Mouse (Mus musculus) retina, postnatal 1 day (tissue): ENCODE results near the gene Ube2o.
A peak's percentile ranks its signal among the peaks of the same experiment; 100 is the strongest.
"Not testable (repeated sequence)": the region's sequence is repeated elsewhere in the genome, so short reads cannot be mapped to it uniquely, and the experiment has no call there.

Experiments
- DNase-seq: peaks from one replicate; pipeline ENCODE4 v3.0.0-alpha.2; 2012

The Ube2o gene

DNA sequence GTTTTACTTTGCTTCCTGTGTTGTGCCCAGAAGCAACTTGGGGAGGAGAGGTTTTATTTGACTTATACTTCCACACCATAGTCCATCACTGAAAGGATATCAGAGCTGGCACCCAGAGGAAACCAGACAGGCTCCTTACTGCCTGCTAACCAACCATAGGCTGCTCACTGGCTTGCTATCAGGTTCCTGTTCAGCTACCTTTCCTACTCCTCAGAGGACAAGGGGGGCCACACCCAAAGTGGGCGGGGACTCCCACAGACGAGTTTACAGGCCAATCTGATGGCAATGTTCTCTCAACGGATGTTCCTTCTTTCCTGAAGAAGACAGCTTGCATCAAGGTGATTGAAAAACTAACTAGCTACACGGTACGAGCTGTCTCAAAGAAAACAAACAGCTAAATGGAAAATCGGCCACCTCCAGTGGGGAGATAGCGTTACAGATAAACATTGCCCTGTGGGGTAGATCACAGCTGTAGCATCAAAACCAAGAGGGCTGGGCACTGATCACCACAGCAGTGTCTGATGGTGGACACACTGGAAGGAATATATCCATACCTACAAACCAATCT is 69.9 kb downstream of the Ube2o start:
- no peak for DNase-seq

DNA sequence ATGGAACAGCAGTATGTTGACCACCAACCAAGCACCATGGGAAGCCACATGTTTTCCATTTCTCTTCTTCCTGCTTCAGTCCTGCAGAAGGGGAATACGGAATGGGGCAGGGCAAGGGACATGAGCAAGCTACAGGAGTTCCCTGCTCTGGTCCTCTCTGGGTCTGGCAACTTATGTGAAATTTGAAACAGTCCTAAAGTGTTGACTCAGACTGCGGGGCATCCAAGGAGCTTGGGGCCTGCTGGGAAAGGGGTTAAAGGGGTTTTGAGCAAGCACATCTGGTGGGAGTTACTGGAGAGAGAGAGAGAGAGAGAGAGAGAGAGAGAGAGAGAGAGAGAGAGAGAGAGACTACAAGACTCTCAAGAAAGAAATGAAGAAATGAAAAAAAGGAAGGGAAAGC is 72.6 kb downstream of the Ube2o start:
- DNase-seq, result no peak

DNA sequence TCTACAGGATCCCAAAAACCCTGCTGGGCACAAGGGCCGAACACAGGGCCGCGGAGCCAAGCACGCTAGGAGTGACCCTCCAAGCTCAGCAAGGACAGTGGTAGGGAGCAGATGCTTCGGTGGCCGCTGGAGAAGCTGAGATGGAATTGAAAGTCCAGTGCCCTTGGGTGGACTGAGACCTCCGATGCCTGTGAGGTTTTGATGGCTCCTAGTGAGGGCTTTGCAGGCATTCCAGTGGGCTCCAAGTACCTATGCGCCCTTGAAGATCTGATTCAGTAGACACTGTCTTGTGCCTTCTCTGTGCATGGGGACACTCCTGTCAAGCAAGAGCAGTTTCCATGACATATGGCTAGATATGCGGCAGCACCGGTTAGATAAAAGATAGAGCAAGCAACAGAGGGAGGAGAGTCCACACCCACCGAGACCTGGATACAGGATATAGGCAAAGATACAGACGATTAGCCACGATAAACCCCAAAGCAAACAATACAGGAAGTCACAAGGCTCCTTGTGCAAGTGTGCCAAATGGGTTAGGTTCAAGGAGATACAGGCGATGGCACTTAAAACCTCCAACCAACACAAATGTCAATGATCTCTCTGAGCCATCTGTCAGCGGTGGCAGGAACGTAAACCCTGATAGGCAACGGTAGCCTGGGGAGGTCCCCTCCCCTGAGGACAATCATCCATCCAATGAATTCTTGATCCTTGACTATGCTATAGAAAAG is 74.9 kb downstream of the Ube2o start:
- DNase-seq, result no peak

DNA sequence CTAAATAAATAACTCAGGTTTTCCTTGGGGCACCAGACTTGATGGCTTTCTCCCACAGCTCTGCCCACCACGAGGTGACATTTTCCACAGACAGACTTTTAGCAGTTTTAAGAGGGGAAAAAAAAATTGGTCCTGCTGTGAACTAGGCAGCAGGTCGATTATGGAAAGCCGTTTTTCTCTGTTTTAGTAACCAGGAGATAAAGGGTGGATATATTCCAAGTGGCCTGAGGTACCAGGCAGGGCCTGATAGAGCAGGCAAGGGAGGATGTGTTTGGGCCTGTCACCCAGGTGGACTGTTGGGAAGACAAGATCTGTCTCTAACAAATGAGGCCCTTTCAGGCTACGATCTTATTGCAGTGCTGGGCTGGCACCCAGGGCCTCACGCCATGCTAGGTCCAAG is 75.7 kb downstream of the Ube2o start:
- no peak for DNase-seq

DNA sequence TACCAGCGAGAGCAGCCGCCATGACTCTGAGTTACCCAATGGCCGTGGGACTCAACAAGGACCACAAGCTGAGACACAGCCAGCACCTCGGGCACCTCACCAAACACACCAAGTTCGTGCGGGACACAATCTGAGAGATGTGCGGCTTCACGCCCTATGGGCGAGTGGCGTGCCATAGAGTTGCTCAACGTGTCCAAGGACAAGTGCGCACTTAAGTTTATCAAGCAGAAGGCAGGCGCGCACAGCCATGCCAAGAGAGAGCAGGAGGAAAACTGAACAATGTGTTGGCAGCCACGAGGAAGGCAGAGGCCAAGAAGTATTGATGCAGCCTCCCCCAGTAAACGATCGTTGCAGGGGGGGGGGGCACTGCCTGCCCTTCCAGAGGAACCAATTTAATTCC is 76.7 kb downstream of the Ube2o start:
- DNase-seq, result no peak

DNA sequence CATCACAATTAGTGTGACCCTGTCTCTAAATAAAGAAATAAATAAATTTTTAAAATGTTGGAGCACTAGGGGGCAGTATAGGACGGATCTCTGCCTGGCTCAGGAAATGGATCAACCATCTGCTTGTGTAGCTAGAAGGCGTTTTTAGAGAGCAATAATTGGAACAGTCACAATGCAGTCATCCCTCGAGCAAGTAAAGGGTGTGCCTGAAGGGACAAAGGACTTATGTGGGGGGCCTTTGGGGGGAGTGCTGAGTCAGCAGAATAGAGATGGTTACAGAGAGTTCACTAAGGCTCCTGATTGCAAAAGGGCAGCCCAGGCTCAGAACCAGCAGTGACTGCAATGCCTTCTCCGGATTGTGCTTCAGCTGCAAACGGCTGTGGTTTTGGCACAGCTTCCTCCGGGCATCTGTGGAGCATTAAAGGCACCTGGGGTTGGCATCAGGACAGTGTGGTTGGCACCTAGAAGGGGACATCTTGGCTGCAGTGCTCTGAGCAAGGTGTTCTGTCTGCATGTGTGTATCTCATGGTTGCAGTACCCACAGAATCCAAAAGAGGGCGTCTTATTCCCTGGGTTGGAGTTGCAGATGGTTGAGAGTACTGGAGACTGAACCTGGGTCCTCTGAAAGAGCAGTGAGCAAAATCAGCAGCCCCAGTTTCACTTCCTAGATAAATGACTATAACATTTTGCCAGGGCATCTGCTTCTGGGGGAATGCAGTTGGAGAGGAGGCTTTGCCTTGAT is 80.1 kb downstream of the Ube2o start:
- peak; percentile 92 for DNase-seq

DNA sequence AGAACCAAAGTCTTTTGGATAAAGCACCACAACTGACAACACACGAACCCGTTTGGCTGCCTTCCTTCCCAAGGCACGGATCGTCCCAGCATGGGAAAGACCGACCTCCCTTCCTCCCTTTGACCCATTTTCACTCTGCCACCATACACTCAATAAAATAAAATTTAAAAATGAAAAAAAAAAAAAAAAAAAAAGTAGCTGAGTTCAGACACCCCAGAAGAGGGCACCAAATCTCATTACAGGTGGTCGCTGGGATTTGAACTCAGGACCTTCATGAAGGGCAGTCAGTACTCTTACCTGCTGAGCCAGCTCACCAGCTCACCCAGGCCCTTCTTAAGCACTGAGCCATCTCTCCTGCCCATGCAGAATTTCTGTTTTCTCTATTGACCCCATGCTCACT is 82.2 kb downstream of the Ube2o start:
- no peak for DNase-seq

DNA sequence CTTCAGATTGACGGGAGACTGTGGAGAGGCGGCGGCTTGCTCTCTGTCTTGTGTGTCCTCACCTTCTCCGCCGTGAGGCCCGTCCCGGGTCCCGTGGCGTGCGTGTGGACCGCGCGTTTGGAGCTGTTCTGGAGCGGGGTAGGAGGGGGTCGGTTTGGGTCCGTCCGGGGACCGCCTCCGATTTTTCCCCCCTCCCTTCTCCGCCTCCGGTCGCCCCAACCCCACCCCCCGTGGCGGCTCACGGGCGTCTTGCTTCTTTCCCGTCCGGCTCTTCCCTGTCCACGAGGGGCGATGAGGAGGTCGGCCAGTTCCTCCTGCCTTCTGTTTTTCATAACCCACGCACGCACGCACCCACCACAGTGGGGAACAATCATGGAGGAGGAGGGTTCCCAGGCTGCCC is 82.7 kb downstream of the Ube2o start:
- no peak for DNase-seq

DNA sequence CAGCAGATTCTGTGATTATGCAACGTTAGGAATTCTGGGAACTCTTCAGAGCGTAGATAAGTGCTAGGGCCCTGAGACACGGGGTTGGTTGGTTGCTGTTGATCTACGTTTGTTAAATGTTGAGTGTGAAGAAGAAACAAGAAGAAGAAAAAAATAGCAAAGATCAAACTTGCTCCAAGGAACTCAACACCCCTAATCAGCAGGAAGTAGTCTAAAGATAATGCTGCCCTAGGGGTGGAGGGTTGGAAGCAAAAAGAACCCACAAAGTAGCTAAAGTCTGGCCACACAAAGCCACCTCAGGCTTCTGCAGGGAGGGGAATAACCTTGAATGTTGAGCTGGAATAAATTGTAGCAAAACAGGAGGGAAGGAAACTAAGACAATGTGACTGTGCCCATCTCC is 83.9 kb downstream of the Ube2o start:
- DNase-seq, result no peak

DNA sequence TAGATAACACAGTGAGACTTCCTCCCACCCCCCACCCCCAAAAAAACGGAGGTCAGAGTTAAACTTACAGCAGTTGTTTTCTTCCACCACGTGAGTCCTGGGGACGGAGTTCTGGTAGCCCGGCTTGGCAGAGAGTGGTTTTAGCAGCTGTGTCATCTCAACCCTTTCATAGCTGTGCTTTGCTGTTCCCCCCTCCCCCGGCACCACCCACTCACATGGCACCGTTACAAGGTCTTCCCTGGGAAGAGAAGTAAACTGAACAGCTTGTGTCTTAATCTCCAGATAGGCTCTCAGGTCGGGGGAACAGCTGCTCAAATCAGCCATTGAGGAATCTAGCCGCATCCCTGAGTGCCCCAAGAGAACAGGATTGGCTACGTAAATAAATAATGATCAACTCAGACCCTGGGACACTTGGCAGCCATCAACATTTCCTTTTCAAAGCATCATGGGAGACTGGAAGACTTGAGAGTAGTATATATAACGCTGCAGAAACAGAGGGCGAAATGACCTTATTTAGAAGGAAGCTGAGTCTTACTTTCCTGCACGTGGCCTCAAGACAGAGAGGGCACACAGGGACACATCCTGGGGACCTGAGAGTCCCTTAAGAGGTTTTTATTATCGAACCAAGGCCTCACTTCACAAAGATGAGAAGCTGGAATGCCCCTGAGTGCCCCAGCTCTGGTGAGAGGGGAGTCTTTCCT is 86.6 kb downstream of the Ube2o start:
- peak; percentile 74 for DNase-seq

DNA sequence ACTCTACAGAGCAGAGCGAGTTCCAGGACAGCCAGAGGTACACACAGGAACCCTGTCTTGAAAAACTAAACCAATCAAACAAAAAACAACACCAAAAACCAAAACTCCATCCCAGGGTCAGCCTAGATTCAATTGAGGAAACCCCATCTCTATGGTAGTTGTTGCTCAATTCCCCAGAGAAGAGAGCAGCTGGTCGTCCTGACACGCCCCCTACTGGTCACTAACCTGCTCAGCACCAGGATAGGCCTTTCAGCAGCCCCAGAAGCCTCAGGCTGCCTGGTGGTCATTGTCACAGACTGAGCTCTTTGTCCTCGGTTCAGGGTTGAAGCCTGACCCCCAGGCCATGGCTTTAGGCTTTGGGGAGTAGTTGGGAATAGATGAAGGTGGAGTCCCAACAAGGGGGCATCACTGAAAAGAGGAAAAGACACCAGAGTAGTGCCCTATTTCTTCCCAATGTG is 87.4 kb downstream of the Ube2o start, which contains the start of gene Prpsap1:
TSS of gene Prpsap1 (minus strand) at position 408 of the 458 bp plus-strand sequence.
- DNase-seq, result peak; percentile 84

DNA sequence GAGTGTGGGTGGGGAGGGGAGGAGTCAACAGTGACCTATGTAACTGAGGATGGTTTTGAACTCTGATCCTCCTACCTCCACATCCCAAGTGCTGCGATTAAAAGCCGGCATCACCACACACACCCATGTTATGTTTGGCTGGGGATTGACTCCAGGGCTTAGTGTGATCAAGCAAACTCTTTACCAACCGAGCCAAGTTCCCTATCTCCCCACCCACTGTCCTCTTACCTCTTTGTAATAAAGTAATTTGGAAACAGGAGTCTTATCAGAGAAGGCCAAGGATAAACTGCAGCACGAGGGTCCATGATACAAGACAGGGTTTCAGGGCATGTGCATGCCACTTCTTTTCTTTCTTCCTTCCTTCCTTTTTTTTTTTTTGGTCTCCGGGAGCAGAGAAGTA is 88.1 kb downstream of the Ube2o start:
- no peak for DNase-seq

DNA sequence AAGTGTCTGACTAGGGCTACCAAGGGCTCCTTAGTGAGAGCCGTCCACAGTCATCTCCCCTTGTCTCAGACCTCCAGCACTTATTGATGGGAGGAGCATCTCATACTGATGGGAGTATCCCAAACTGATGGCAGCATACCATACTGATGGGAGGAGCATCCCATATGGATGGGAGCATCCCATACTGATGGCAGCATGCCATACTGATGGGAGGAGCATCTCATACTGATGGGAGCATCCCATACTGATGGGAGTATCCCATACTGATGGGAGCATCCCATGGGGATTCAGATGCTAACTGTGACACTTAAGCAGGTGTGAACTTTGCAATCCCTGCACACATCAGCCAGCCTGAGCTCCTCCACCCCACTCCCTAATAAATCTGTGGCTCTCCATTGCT is 88.7 kb downstream of the Ube2o start:
- not testable (repeated sequence) for DNase-seq

DNA sequence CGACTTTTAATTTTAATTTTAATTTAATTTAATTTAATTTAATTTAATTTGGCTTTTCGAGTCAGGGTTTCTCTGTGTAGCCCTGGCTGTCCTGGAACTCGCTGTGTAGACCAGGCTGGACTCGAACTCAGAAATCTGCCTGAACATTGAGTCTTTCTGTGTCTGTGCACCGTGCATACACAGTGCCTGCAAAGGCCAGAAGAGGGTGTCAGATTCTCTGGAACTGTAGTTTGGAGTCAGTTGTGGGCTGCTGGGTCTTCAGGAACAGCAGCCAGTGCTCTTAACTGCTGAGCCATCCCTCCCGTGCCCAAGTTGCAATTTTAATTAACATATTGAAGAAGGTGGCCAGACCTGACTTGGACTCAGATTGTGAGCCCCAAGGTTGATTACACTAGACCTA is 89.9 kb downstream of the Ube2o start:
- DNase-seq, result no peak

DNA sequence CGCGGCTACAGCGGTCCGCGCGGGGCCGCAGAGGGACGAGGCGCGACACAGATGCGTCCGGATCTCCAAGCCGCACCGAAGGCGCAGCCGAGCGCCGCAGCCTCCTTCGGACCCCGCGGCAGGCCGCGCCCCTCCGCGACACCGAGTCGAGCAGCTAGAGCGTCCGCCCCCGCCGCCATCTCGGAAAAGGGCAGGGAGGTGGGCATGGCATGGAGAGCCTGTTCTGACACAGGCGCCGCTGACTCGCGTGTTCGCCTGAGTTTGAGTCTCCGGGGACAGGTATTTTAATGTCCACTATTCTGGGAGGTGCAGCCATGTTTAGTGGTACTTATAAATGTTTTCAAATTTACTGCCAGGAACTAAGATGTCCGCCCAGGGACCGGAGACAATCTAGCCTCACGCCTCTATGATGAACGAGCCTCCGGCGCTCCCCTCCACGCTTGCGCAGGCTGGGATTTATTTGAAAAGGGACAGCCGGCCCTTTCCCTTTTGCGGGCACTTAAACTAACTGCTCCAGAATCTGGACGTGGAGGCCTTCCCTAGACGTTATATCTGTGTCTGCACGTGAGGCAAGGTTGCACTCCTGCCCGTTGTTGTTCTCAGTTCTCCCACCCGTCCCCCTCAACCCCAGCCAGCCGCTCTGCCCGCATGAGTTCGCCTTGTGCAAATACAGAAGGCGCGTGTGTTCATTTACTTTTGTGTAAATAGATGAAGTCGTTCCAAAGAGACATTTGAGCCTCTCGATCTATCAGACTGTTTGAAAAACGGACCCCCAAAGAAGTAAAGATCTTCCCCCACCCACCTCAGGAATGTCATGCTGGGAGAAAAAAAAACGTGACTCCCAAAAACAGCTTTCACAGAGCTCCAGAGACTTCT is 90.8 kb downstream of the Ube2o start:
- peak; percentile 96 for DNase-seq

DNA sequence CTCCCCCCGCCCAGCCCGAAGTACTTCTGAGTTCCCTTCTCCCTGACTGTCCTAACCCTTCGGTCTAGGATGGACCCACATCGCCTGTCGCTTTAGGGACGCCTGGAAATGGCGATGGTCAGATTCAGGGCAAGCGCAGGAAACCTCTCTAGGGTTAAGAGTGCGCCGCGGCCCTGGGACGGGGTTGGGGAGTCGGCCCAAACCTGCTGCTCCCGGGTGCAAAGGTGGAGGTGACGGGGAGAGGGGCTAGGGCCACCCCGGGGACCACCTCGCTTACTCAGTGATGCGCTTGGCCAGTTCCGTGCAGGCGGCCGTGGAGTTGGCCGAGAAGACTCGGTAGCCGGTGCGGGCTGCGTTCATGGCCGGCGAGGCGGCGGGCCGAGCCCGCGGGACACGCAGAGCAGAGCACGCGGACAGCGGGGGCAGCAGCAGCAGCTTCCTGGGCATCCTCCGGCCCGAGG is 91.4 kb downstream of the Ube2o start:
- no peak for DNase-seq

DNA sequence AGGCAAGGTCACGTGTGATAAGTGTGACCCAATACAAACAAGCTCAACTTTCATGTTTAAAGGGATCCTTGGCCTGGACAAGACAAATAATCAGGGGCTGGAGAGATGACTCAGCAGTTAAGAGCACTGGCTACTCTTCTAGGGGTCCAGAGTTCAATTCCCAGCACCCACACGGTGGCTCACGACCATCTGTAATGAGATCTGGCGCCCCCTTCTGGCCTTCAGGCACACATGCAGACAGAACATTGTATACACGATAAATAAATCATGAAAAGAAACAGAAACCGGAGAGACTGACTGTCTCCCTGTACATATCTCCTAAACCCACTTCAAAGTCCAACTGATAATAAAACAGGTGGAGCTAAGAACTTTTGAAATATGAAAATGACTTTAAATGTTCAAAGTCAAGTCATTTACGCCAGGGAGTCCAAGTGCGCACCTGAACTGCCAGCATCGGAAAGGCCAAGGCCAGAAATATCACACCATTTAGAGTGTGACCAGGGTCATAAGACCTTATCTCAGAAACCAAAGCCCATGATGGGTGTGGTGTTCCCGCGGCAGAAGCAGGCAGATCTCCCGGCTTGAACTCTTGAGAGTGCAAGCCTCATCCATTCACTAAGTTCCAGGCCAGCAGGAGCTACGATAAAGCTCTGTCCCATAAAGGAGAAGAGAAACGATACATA is 92.4 kb downstream of the Ube2o start:
- DNase-seq, result peak; percentile 40

DNA sequence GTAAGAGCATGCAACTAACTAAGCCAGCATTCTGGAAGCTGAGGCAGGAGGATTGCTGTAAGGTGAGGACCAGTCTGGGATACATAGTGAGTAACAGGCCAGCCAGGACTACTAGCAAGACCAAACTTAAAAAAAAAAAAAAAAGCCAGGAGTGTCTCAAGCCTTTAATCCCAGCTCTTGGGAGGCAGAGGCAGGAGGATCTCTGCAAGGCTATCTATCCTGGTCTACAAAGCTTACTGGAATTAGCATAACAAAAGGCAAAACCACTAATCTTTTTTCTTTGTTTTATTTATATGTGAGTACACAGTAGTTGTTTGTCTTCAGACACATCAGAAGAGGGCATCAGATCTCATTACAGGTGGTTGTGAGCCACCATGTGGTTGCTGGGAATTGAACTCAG is 93.0 kb downstream of the Ube2o start:
- no peak for DNase-seq
